Mouse (Mus musculus) small intestine, adult 2 months (tissue): ENCODE data around the gene Treml1. TPM values are rescaled to one million over a fixed set of nuclear protein-coding genes. Genes with fewer than 3 reads are reported as not detected.
A peak's percentile ranks its signal among the peaks of the same experiment; 100 is the strongest.

Source experiments
- H3K27ac ChIP-seq: fragments of 200-500 bp; 2 replicates; pipeline ENCODE4 v1.5.1; 2012; ENCODE audit warnings: low read depth, low read length, control low read depth, inconsistent platforms; ENCODE audit not compliant: insufficient read depth
- H3K27me3 ChIP-seq: fragments of 200-500 bp; 2 replicates; pipeline ENCODE4 v1.6.1; 2012; ENCODE audit warnings: mild to moderate bottlenecking, moderate library complexity, low read length, inconsistent platforms; ENCODE audit not compliant: control insufficient read depth, insufficient read depth
- H3K36me3 ChIP-seq: fragments of 200-500 bp; 2 replicates; pipeline ENCODE4 v1.6.1; 2012; ENCODE audit warnings: mild to moderate bottlenecking, low read length, control low read depth, inconsistent platforms; ENCODE audit not compliant: control insufficient read depth, insufficient read depth
- H3K4me1 ChIP-seq: fragments of 200-500 bp; 2 replicates; pipeline ENCODE4 v1.6.1; 2012; ENCODE audit warnings: low read length, inconsistent platforms, mixed read lengths; ENCODE audit not compliant: control insufficient read depth, insufficient read depth, insufficient read length
- H3K4me3 ChIP-seq: fragments of 200-500 bp; 2 replicates; pipeline ENCODE4 v1.5.1; 2012; ENCODE audit warnings: low read depth, mild to moderate bottlenecking, control low read depth, inconsistent platforms, low read length, moderate library complexity
- CTCF ChIP-seq: fragments of 200-500 bp; IDR thresholded peaks from 2 replicates; pipeline ENCODE4 v1.5.1; 2012; ENCODE audit warnings: low read depth, mild to moderate bottlenecking, control low read depth, inconsistent platforms, low read length, moderate library complexity, mixed read lengths; ENCODE audit not compliant: insufficient replicate concordance, insufficient read length; ENCODE audit errors: extremely low read depth
- POLR2A ChIP-seq: fragments of 200-500 bp; IDR thresholded peaks from 2 replicates; pipeline ENCODE4 v1.6.1; 2012; ENCODE audit warnings: low read depth, mild to moderate bottlenecking, control low read depth, inconsistent platforms, low read length, moderate library complexity
- WGBS: fragments of 180-500 bp; shearing (Covaris S2); methylation state at CpG from one replicate; pipeline ENCODE4 v1.1.7; 2018; 5-methylcytosine and 5-hydroxymethylcytosine counted together
- polyA plus RNA-seq: library from polyadenylated mRNA; depleted of rRNA; stranded (reverse); fragments of >200 nt; gene quantifications from 2 replicates; pipeline ENCODE4 v1.2.3, GENCODE M21; 2012

Gene Treml1
- polyA plus RNA-seq, 1 experiment, result not detected

DNA sequence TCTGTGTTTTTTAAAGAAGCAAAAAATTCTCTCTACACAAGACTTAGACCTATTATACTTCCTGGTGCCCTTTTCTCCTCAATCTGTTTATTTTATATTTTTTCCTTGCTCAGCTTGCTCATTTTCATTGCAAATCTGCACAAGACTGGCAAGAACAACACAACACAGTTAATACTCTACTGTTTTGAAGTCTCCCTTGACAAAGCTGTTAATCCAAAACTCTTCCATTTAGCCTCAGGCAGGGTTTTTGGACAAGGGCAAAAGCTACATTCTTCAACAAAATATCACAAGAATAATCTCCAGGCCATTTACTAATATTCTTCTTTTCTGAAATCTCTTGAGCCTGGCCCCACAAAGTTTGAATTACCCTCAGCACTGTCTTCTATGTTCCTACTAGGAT is 11.9 kb downstream of the Treml1 start:
- Histone ChIP-seq H3K27ac (no peak overlapping the region), H3K4me1 (no peaks in the 10 kb centered on the region), H3K4me3 (no peak overlapping the region), H3K27me3 (no peaks in the 10 kb centered on the region), H3K36me3 (no peaks in the 10 kb centered on the region)
- TF ChIP-seq CTCF (no peak), POLR2A (no peak)

DNA sequence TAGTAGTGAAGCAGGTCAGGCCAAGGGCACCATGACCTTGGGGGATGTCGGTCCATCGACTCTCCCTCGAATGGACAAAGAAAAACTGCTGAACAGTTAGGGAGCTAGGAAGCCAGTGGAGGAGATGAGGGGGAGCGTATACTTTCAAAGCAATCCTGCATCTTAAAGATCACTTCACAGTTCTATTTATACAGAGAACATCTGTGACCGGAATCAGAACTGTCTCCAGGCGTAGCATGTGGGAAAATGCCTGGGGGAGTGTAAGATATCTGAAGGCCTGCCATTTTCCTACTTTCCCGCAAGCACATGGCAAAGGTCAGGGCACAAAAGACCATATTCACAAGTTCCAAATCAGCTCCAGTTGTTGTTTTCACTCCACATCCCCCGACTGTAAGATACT is 13.3 kb downstream of the Treml1 start:
- no peaks in the 10 kb centered on the region for H3K27me3 ChIP-seq
- no peak overlapping the region for H3K4me3 ChIP-seq
- H3K4me1 ChIP-seq, result no peaks in the 10 kb centered on the region
- TF ChIP-seq CTCF (no peak), POLR2A (no peak)
- H3K36me3 ChIP-seq, result no peaks in the 10 kb centered on the region
- 85% methylated on average over 8 of the region's 8 CpGs for WGBS
- no peak overlapping the region for H3K27ac ChIP-seq

DNA sequence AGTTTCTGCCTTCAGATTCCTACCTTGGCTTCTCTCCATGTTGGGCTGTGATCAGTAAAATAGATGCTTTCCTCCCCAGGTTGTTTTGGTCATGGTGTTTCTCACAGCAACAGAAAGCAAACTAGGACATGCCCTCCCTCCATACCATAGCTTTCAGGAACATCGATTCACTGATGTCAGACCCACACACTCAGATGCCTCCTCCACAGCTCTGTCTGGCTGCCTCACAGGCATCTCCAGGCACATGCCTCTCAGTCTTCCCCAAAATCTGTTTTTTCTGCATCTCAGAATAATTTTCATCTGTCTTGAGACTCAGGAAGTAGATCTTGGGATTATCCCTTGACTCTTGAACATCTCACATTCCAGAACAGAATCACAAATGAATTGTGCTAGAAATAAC is 16.4 kb downstream of the Treml1 start:
- TF ChIP-seq CTCF (no peak), POLR2A (no peak)
- WGBS, result 92% methylated on average over 1 of the region's 1 CpGs
- H3K36me3 ChIP-seq, result no peaks in the 10 kb centered on the region
- H3K27ac ChIP-seq, result no peak overlapping the region
- no peaks in the 10 kb centered on the region for H3K4me1 ChIP-seq
- no peaks in the 10 kb centered on the region for H3K27me3 ChIP-seq
- no peak overlapping the region for H3K4me3 ChIP-seq

DNA sequence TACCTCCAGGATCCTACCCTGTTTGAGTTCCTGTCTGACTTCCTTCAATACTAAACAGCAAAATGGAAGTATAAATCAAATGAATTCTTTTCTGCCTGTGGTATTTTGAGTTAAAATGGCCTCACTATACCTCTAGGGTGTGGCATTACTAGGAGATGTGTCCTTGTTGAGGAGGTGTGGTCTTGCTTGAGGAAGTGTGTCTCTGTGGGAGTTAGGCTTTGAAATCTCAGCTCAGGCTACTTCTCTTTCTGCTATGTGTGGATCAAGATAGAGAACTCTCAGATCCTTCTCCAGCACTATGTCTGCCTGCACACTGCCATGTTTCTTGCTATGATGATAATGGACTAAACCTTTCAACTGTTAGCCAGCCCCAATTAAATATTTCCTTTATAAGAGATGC is 19.3 kb downstream of the Treml1 start:
- TF ChIP-seq CTCF, result no peak
- no peak for TF ChIP-seq POLR2A
- Histone ChIP-seq H3K27ac (no peak overlapping the region), H3K36me3 (no peaks in the 10 kb centered on the region), H3K4me1 (no peaks in the 10 kb centered on the region), H3K27me3 (no peaks in the 10 kb centered on the region), H3K4me3 (no peak overlapping the region)

DNA sequence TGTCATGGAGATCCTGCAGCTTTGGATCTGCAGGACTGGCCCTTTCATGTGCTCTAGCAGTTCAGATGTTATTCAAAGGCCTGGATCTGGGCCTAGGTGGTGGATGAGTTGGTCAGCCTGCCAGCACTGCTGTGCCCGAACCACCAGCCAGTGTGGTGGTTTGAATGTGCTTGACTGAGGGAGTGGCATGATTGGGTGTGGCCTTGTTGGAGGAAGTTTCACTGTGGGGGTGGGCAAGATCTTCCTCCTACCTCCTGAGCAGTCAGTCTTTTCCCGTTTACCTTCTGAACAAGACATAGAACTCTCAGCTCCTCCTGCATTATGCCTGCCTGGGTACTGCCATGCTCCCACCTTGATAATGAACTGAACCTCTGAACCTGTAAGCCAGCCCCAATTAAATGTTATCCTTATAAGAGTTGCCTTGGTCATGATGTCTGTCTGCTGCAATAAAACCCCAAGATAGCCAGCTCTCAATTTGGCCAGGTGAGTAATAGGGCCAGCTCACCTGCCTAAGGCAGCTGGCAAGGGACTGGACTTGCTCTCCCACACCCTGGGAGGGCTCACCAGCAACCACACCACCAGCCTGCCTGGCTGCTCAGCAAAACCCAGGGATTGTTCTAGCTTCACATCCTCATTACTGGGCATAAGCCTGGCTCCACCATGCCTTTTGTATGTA is 26.2 kb downstream of the Treml1 start:
- Histone ChIP-seq H3K4me1 (peaks cover 4% of the 10 kb centered on the region; the same call in 1 of the 2 replicates), H3K4me3 (no peak overlapping the region), H3K27me3 (no peaks in the 10 kb centered on the region), H3K36me3 (peaks cover 40% of the 10 kb centered on the region), H3K27ac (no peak overlapping the region)
- WGBS, result 28% methylated on average over 2 of the region's 2 CpGs
- TF ChIP-seq CTCF (no peak), POLR2A (no peak)

DNA sequence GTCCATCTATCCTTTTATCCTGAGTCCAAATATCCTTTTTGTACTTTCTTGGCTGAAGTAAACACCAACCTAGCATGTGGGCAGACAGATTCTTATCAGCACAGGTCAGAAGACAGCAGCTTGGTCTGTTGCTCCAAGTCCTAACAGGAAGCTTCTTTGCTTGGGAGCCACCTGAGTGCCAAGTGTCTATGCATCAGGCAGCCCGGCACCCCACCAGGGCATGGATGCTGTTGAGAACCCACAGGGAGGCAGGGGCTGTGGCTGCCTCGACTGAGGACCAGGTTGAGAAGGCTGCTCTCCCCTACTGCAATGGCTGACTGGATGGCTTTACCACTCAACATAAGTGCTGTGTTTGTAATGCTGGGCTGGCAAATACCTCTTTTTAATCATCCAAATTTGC is 28.9 kb downstream of the Treml1 start:
- Histone ChIP-seq H3K27ac (no peak overlapping the region), H3K4me3 (no peak overlapping the region), H3K36me3 (peaks cover 67% of the 10 kb centered on the region), H3K4me1 (peaks cover 19% of the 10 kb centered on the region), H3K27me3 (no peaks in the 10 kb centered on the region)
- TF ChIP-seq CTCF (no peak), POLR2A (no peak)
- WGBS, result 92% methylated on average over 2 of the region's 2 CpGs

DNA sequence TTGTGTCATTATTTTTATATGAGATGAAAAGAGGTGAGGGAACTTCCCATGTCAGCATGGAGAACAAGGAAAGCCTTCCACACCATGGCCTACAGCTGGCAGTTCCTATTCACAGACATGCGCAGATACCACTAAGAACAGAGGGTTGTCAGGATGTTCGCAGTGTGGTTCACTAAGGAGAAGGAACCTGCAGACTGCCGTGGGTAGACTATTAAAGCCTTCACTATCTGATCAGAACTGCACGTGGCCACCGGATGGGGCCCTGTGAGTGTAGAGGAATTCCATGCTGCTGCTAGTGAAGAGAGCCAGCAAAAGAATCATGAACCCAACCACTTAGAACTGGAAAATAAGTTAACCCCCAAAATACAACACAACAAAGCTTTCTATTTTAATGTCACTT is 29.7 kb downstream of the Treml1 start:
- no peak overlapping the region for H3K4me3 ChIP-seq

DNA sequence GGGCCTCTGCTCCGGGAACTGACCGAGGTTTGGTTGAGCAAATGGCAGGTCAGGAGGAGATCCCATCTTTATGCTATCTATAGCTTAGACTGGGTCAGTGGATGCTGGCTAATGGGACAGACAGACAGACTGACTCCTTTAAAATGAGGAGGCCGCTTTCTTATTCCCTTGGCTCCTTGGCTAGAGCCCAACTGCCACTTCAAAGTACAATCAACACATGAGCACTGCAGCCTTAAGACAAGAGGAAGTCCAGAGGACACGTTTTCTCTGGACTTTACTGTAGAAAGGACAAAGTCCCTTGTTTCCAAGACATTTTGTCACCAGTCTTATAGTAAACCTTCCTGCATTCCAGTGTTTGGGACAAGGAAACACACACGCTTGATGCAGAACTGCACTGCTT is 31.7 kb downstream of the Treml1 start:
- no peak overlapping the region for H3K4me3 ChIP-seq
- TF ChIP-seq CTCF, result no peak
- no peak for TF ChIP-seq POLR2A
- WGBS, result 49% methylated on average over 5 of the region's 5 CpGs
- peak overlapping the region; percentile 80 for H3K27ac ChIP-seq
- H3K27me3 ChIP-seq, result no peaks in the 10 kb centered on the region
- H3K4me1 ChIP-seq, result peaks cover 18% of the 10 kb centered on the region
- H3K36me3 ChIP-seq, result peaks cover 79% of the 10 kb centered on the region

More for the DNA sequence above, 29.7 kb downstream of the Treml1 start:
- peaks cover 21% of the 10 kb centered on the region for H3K4me1 ChIP-seq
- H3K27ac ChIP-seq, result no peak overlapping the region
- 82% methylated on average over 5 of the region's 5 CpGs for WGBS
- peaks cover 69% of the 10 kb centered on the region for H3K36me3 ChIP-seq
- no peak for TF ChIP-seq POLR2A
- TF ChIP-seq CTCF, result no peak
- H3K27me3 ChIP-seq, result no peaks in the 10 kb centered on the region
